ENCODE assay signal across 8 mouse cellular contexts in genomic region chr12:78748557-78749377, GRCm38 (mm10). TPM values are rescaled to one million over a fixed set of nuclear protein-coding genes. Genes with fewer than 3 reads are reported as not detected.
DNase-seq lines count a peak whose midpoint lies in the region; ATAC-seq and TF ChIP-seq lines count a peak whose summit lies in the region.

Mpp5 (plus strand) TSS chr12:78748907.

- H3K27me3 ChIP-seq in MEL (ENCODE audit: control insufficient read depth in 1 of 2, insufficient read depth in 2 of 2, low read length in 2 of 2) = no peaks in the 10 kb centered on the region
- H3K27me3 ChIP-seq in cerebellum, adult 2 months (ENCODE audit: control insufficient read depth, insufficient read depth, low read length) = no peaks in the 10 kb centered on the region
- no peaks in the 10 kb centered on the region for H3K27me3 ChIP-seq in forebrain, postnatal 0 days (ENCODE audit: insufficient read depth, low read length)
- H3K27me3 ChIP-seq in lung, embryonic 15.5 days = peaks cover 4% of the 10 kb centered on the region; the same call in 1 of the 2 replicates

- H3K4me3 ChIP-seq in MEL (ENCODE audit: control insufficient read depth in 1 of 2, insufficient read depth in 1 of 2, low read depth in 2 of 2, low read length in 2 of 2) = peak within 1 kb of the TSS; percentile 94 to 98
- peak within 1 kb of the TSS; percentile 85 for H3K4me3 ChIP-seq in cerebellum, adult 2 months (replicated peaks; ENCODE audit: insufficient read depth, low read depth, low read length)
- H3K4me3 ChIP-seq in forebrain, postnatal 0 days (ENCODE audit: low read depth, low read length) = peak within 1 kb of the TSS; percentile 84
- peak within 1 kb of the TSS; percentile 88 for H3K4me3 ChIP-seq in lung, embryonic 15.5 days

- H3K9me3 ChIP-seq in MEL (replicated peaks; ENCODE audit: insufficient read depth, low read length) = no peaks in the 10 kb centered on the region
- H3K9me3 ChIP-seq in forebrain, postnatal 0 days (ENCODE audit: low read length) = no peaks in the 10 kb centered on the region
- no peaks in the 10 kb centered on the region for H3K9me3 ChIP-seq in lung, embryonic 15.5 days

- peak within 1 kb of the TSS; percentile 79 for H3K27ac ChIP-seq in MEL (ENCODE audit: control insufficient read depth, low read depth, low read length)
- peak within 1 kb of the TSS; percentile 5; the same call in 1 of the 2 replicates for H3K27ac ChIP-seq in cerebellum, adult 2 months (ENCODE audit: insufficient read depth, low read length)
- peak within 1 kb of the TSS; percentile 74 for H3K27ac ChIP-seq in forebrain, postnatal 0 days (ENCODE audit: low read depth, low read length)
- H3K27ac ChIP-seq in lung, embryonic 15.5 days = peak within 1 kb of the TSS; percentile 98

- no peak for TF ChIP-seq RAD21 in MEL (IDR thresholded peaks at IDR 0.05; ENCODE audit: low read depth, low read length)

- WGBS in cerebellum, adult 2 months = 1% methylated on average over 91 of the region's 98 CpGs
- under 1% methylated on average over 82 of the region's 98 CpGs for WGBS in forebrain, postnatal 0 days
- 2% methylated on average over 67 of the region's 98 CpGs for WGBS in lung, embryonic 15.5 days

- peaks cover 0 to 28% of the 10 kb centered on the region in 2 experiments; a peak in 2 of 4 replicates for H3K36me3 ChIP-seq in MEL (ENCODE audit: control insufficient read depth in 1 of 2, insufficient read depth in 2 of 2, low read length in 2 of 2)
- no peaks in the 10 kb centered on the region for H3K36me3 ChIP-seq in forebrain, postnatal 0 days (ENCODE audit: insufficient read depth)
- no peaks in the 10 kb centered on the region for H3K36me3 ChIP-seq in lung, embryonic 15.5 days

- peak within 1 kb of the TSS; percentile 79 for H3K9ac ChIP-seq in MEL (ENCODE audit: control insufficient read depth, low read depth, low read length, poor library complexity, severe bottlenecking)
- peak within 1 kb of the TSS; percentile 58 for H3K9ac ChIP-seq in forebrain, postnatal 0 days
- H3K9ac ChIP-seq in lung, embryonic 15.5 days = peak within 1 kb of the TSS; percentile 87

- H3K79me2 ChIP-seq in MEL (ENCODE audit: control insufficient read depth, insufficient read depth, low read length, poor library complexity) = peaks cover 26% of the 10 kb centered on the region

- TF ChIP-seq POLR2A in MEL (IDR thresholded peaks at IDR 0.05; ENCODE audit: control insufficient read depth in 1 of 2, insufficient read depth in 1 of 2, low read depth in 1 of 2, low read length in 2 of 2, poor library complexity in 1 of 2) = peak in 1 of 2 experiments; percentile 88; a peak in 2 of 4 replicates
- peak; percentile 45; the same call in 1 of the 2 replicates for TF ChIP-seq POLR2A in cerebellum, adult 2 months (IDR thresholded peaks at IDR 0.05; ENCODE audit: borderline replicate concordance, insufficient read depth, low read length)

- 0 out of 4 replicates have a peak, but pooled peaks of 1 of the 2 experiments have one; percentile 30 for TF ChIP-seq EP300 in MEL (IDR thresholded peaks at IDR 0.05; ENCODE audit: low read depth in 1 of 2, low read length in 2 of 2)

- H3K4me2 ChIP-seq in forebrain, postnatal 0 days (ENCODE audit: low read depth) = peak within 1 kb of the TSS; percentile 67
- peak within 1 kb of the TSS; percentile 97 for H3K4me2 ChIP-seq in lung, embryonic 15.5 days

- TF ChIP-seq CTCF in MEL (IDR thresholded peaks at IDR 0.05 in 2 of 3, conservative IDR thresholded peaks at IDR 0.05 in 1 of 3; ENCODE audit: control insufficient read depth in 1 of 3, insufficient read depth in 1 of 3, low read depth in 2 of 3, low read length in 3 of 3, poor library complexity in 1 of 3, severe bottlenecking in 1 of 3) = no peak
- no peak for TF ChIP-seq CTCF in cerebellum, adult 2 months (IDR thresholded peaks at IDR 0.05; ENCODE audit: borderline replicate concordance, insufficient read depth, low read depth, low read length)
- no peak for TF ChIP-seq CTCF in forebrain, postnatal 0 days (IDR thresholded peaks at IDR 0.05; ENCODE audit: low read depth)

- peaks cover 4 to 16% of the 10 kb centered on the region in 2 experiments for H3K4me1 ChIP-seq in MEL (ENCODE audit: control insufficient read depth in 1 of 2, insufficient read depth in 2 of 2, low read length in 2 of 2)
- H3K4me1 ChIP-seq in cerebellum, adult 2 months (ENCODE audit: control insufficient read depth, insufficient read depth, low read length) = no peaks in the 10 kb centered on the region
- H3K4me1 ChIP-seq in forebrain, postnatal 0 days (ENCODE audit: insufficient read depth) = no peaks in the 10 kb centered on the region
- peaks cover 19% of the 10 kb centered on the region for H3K4me1 ChIP-seq in lung, embryonic 15.5 days

- peak; percentile 100 for ATAC-seq in forebrain, postnatal 0 days
- peak; percentile 100 for ATAC-seq in lung, embryonic 15.5 days (ENCODE audit: borderline replicate concordance, extremely low read depth, low FRiP score, low TSS enrichment)

- DNase-seq in MEL (ENCODE audit: low read depth, low spot score) = peak; percentile 97
- peak; percentile 93 to 97 for DNase-seq in cerebellum, adult 2 months
- DNase-seq in forebrain, postnatal 0 days = peak; percentile 99
- DNase-seq in heart, postnatal 4 days = peak; percentile 97
- peak; percentile 95 to 96 for DNase-seq in layer of hippocampus, adult 8-10 months (ENCODE audit: low spot score in 2 of 2)
- DNase-seq in ovary, adult 18-20 months (ENCODE audit: low spot score) = peak; percentile 96
- peak; percentile 98 for DNase-seq in thymus, postnatal 0 days (ENCODE audit: low spot score)

TF ChIP-seq in MEL, 35 proteins besides CTCF, POLR2A, EP300 and RAD21 (continues in another document):
- TF ChIP-seq TCF12 (IDR thresholded peaks at IDR 0.05; ENCODE audit: low read depth, low read length) (peak; percentile 33; the same call in 1 of the 2 replicates), CHD1 (IDR thresholded peaks at IDR 0.05; ENCODE audit: low read depth, low read length) (0 out of 2 replicates have a peak, but pooled peaks have one; percentile 44), GABPA (IDR thresholded peaks at IDR 0.05; ENCODE audit: low read depth, low read length) (no peak), E2F4 (IDR thresholded peaks at IDR 0.05; ENCODE audit: borderline replicate concordance, low read depth, low read length) (no peak), TAL1 (IDR thresholded peaks at IDR 0.05; ENCODE audit: low read length) (no peak), MYB (IDR thresholded peaks at IDR 0.05; ENCODE audit: low read depth, low read length) (no peak), USF1 (IDR thresholded peaks at IDR 0.05; ENCODE audit: low read depth, low read length) (no peak), KAT2A (conservative IDR thresholded peaks at IDR 0.05; ENCODE audit: low read depth, low read length) (no peak), MAZ (IDR thresholded peaks at IDR 0.05; ENCODE audit: low read depth, low read length) (peak; percentile 83; the same call in 1 of the 2 replicates), ZKSCAN1 (IDR thresholded peaks at IDR 0.05; ENCODE audit: low read depth, low read length) (no peak), ZMIZ1 (IDR thresholded peaks at IDR 0.05; ENCODE audit: low read depth, low read length) (peak; percentile 85), UBTF (IDR thresholded peaks at IDR 0.05; ENCODE audit: borderline replicate concordance, insufficient read depth, low read depth, low read length) (0 out of 2 replicates have a peak, but pooled peaks have one; percentile 53), NRF1 (IDR thresholded peaks at IDR 0.05; ENCODE audit: insufficient read depth, low read depth, low read length, poor library complexity, severe bottlenecking) (peak; percentile 83), ZC3H11A (IDR thresholded peaks at IDR 0.05; ENCODE audit: low read depth, low read length) (no peak), MYC (IDR thresholded peaks at IDR 0.05; ENCODE audit: low read depth, low read length) (no peak), GATA1 (IDR thresholded peaks at IDR 0.05; ENCODE audit: low read depth, low read length) (no peak), POLR2AphosphoS5 (IDR thresholded peaks at IDR 0.05; ENCODE audit: borderline replicate concordance, low read depth, low read length) (no peak), HCFC1 (IDR thresholded peaks at IDR 0.05; ENCODE audit: low read depth, low read length) (peak; percentile 65), RCOR1 (IDR thresholded peaks at IDR 0.05; ENCODE audit: low read depth, low read length) (no peak), MXI1 (IDR thresholded peaks at IDR 0.05; ENCODE audit: low read depth, low read length) (no peak; the same call in 1 of the 2 replicates), USF2 (IDR thresholded peaks at IDR 0.05; ENCODE audit: borderline replicate concordance in 1 of 2, insufficient read depth in 1 of 2, low read depth in 1 of 2, low read length in 2 of 2) (no peak), ELF1 (IDR thresholded peaks at IDR 0.05; ENCODE audit: low read depth, low read length) (no peak), JUND (IDR thresholded peaks at IDR 0.05; ENCODE audit: low read depth, low read length) (no peak), MEF2A (IDR thresholded peaks at IDR 0.05; ENCODE audit: extremely low read depth, insufficient replicate concordance, low read depth, low read length, poor library complexity, severe bottlenecking) (no peak), SIN3A (IDR thresholded peaks at IDR 0.05; ENCODE audit: low read length) (peak; percentile 43; the same call in 1 of the 2 replicates), TBP (IDR thresholded peaks at IDR 0.05; ENCODE audit: low read depth, low read length) (peak; percentile 15; the same call in 1 of the 2 replicates), SMC3 (IDR thresholded peaks at IDR 0.05; ENCODE audit: low read depth, low read length) (no peak; the same call in 1 of the 2 replicates), NELFE (IDR thresholded peaks at IDR 0.05; ENCODE audit: low read depth, low read length) (peak; percentile 74), ETS1 (IDR thresholded peaks at IDR 0.05; ENCODE audit: low read depth, low read length) (no peak), MAX (IDR thresholded peaks at IDR 0.05; ENCODE audit: low read length) (no peak; the same call in 1 of the 2 replicates)

RNA-seq across cellular contexts. Expression of gene Mpp5, which starts in this region (rescaled TPM):
- total RNA-seq in MEL (2012; rRNA removed) = 15.2 and 17.4 TPM in 2 replicates
- polyA plus RNA-seq in MEL (2012; ENCODE audit: insufficient read depth in 1 of 2, insufficient read length in 2 of 2, low read depth in 1 of 2, low replicate concordance in 2 of 2, missing spikeins in 1 of 2) = 100 to 1,000 TPM in 1 of 2 experiments, 10 to 100 TPM in 1; 15.1 to 143 TPM
- polyA plus RNA-seq in cerebellum, adult 2 months (2012; rRNA removed) = 14.0 and 14.6 TPM in 2 replicates
- 11.8 and 14.7 TPM in 2 replicates for total RNA-seq in forebrain, postnatal 0 days (2014; rRNA removed)
- 4.9 and 10.8 TPM in 2 replicates for polyA plus RNA-seq in forebrain, postnatal 0 days (2015; fragmentation: Nextera tagmentation; extraction: Ambion mirVana)
- 10 to 100 TPM; 18.4 to 23.8 TPM for total RNA-seq in heart, postnatal 4 days (2021)
- 10 to 100 TPM; 23.6 to 36.8 (median 29.9) TPM for total RNA-seq in layer of hippocampus, adult 8-10 months (2022)
- polyA plus RNA-seq in lung, embryonic 15.5 days (2015; fragmentation: Nextera tagmentation; extraction: Ambion mirVana) = 21.8 and 26.1 TPM in 2 replicates
- polyA plus RNA-seq in thymus, postnatal 0 days (2015; fragmentation: Nextera tagmentation; extraction: Ambion mirVana) = 11.2 and 15.0 TPM in 2 replicates

Comparison
In these comparisons a context has a peak if more than half of its experiments do, and no peak if none do; other contexts are left out.
1. Peak in every context shown above with its lines: DNase-seq, ATAC-seq, H3K4me3 ChIP-seq and H3K27ac ChIP-seq.
2. H3K27ac ChIP-seq: peak in every context shown above with its lines; median percentile 98 in lung, embryonic 15.5 days; 79 in MEL; 74 in forebrain, postnatal 0 days; 5 in cerebellum, adult 2 months.